ENCODE assay signal across 27 mouse cellular contexts in genomic region chr9:66370334-66370733, GRCm38 (mm10). TPM values are rescaled to one million over a fixed set of nuclear protein-coding genes. Genes with fewer than 3 reads are reported as not detected.
DNase-seq lines count a peak whose midpoint lies in the region; ATAC-seq and TF ChIP-seq lines count a peak whose summit lies in the region.
"Had no signal": no experiment of that assay in that cellular context is flagged by ENCODE, and none has a peak within 500 bp of the region (broad histone marks: within the 10 kb centered on the region; RNA-seq: fewer than 3 reads in every experiment).

No protein-coding gene starts in this region.

- no peak overlapping the region for H3K4me3 ChIP-seq in CH12.LX (replicated peaks in 1 of 3; ENCODE audit: low read depth in 2 of 3, low read length in 2 of 3, poor library complexity in 1 of 3)
- H3K4me3 ChIP-seq in small intestine, adult 2 months (ENCODE audit: low read depth, low read length): no peak overlapping the region
- no peak overlapping the region for H3K4me3 ChIP-seq in stomach, embryonic 16.5 days (replicated peaks; ENCODE audit: low read length)
- no peak overlapping the region for H3K4me3 ChIP-seq in kidney, embryonic 15.5 days (replicated peaks)
- H3K4me3 ChIP-seq: embryonic facial prominence, embryonic 13.5 days; embryonic facial prominence, embryonic 15.5 days; erythroblast, embryonic 14.5 days; forebrain, embryonic 10.5 days; forebrain, embryonic 12.5 days had no signal

- TF ChIP-seq RAD21 in CH12.LX (IDR thresholded peaks at IDR 0.05; ENCODE audit: low read depth, low read length): no peak

- ATAC-seq in stomach, embryonic 16.5 days (ENCODE audit: insufficient read depth, low FRiP score): no peak
- no peak for ATAC-seq in kidney, embryonic 15.5 days (replicated peaks; ENCODE audit: low FRiP score)
- ATAC-seq: activated CD4-positive, CD25-positive, alpha-beta regulatory T cell, adult 4 months; forebrain, embryonic 14.5 days; forebrain, embryonic 16.5 days; Patski had no signal

- TF ChIP-seq CTCF in CH12.LX (conservative IDR thresholded peaks at IDR 0.05 in 1 of 2, IDR thresholded peaks at IDR 0.05 in 1 of 2; ENCODE audit: low read depth in 2 of 2, low read length in 2 of 2): no peak
- no peak for TF ChIP-seq CTCF in small intestine, adult 2 months (IDR thresholded peaks at IDR 0.05; ENCODE audit: extremely low read depth, insufficient read length, insufficient replicate concordance, low read depth, low read length)

- peaks cover 14 to 26% of the 10 kb centered on the region in 2 experiments for H3K36me3 ChIP-seq in CH12.LX (replicated peaks in 1 of 2; ENCODE audit: control insufficient read depth in 1 of 2, insufficient read depth in 1 of 2, low read length in 1 of 2)
- H3K36me3 ChIP-seq in small intestine, adult 2 months (ENCODE audit: control insufficient read depth, insufficient read depth, low read length): peaks cover 12% of the 10 kb centered on the region
- H3K36me3 ChIP-seq in stomach, embryonic 16.5 days (ENCODE audit: control insufficient read depth, insufficient read depth, low read length): peaks cover 6% of the 10 kb centered on the region; the same call in 1 of the 2 replicates
- peaks cover 18% of the 10 kb centered on the region for H3K36me3 ChIP-seq in kidney, embryonic 15.5 days

- DNase-seq in CH12.LX (ENCODE audit: extremely low read depth): no peak
- peak; percentile 55 for DNase-seq in R1 (ENCODE audit: low read depth, low spot score)
- DNase-seq in cerebellum, adult 9-10 months: no peak
- DNase-seq in layer of hippocampus, postnatal 36 days: no peak
- DNase-seq in right cerebral cortex, postnatal 25 days: no peak
- DNase-seq: adrenal gland, adult 8-10 months; adrenal gland, postnatal 14 days; adrenal gland, postnatal 36 days; cerebellum, adult 11-12 months; cerebellum, adult 2 months; cerebellum, adult 9-11 months; cerebellum, postnatal 14 days; cerebellum, postnatal 36 days; embryo, embryonic 11 days had no signal

- H3K9me3 ChIP-seq in CH12.LX (replicated peaks; ENCODE audit: low read length): peaks cover 4% of the 10 kb centered on the region
- no peaks in the 10 kb centered on the region for H3K9me3 ChIP-seq in stomach, embryonic 16.5 days (replicated peaks; ENCODE audit: control insufficient read depth, low read length)
- H3K9me3 ChIP-seq in kidney, embryonic 15.5 days (replicated peaks): no peaks in the 10 kb centered on the region
- H3K9me3 ChIP-seq: embryonic facial prominence, embryonic 13.5 days; embryonic facial prominence, embryonic 15.5 days; forebrain, embryonic 10.5 days; forebrain, embryonic 12.5 days; G1E had no signal

- H3K27ac ChIP-seq in CH12.LX (ENCODE audit: insufficient read depth, low read depth): no peak overlapping the region
- peak overlapping the region; percentile 45; the same call in 1 of the 2 replicates for H3K27ac ChIP-seq in small intestine, adult 2 months (ENCODE audit: insufficient read depth, low read depth, low read length)
- H3K27ac ChIP-seq in stomach, embryonic 16.5 days (ENCODE audit: low read length): peak overlapping the region; percentile 49; the same call in 1 of the 2 replicates
- H3K27ac ChIP-seq in kidney, embryonic 15.5 days: no peak overlapping the region
- H3K27ac ChIP-seq: embryonic facial prominence, embryonic 13.5 days; embryonic facial prominence, embryonic 15.5 days; forebrain, embryonic 10.5 days; forebrain, embryonic 12.5 days had no signal

- 63% methylated on average over 3 of the region's 3 CpGs for WGBS in small intestine, adult 2 months
- 58% methylated on average over 3 of the region's 3 CpGs for WGBS in stomach, embryonic 16.5 days
- 94% methylated on average over 3 of the region's 3 CpGs for WGBS in kidney, embryonic 15.5 days

- H3K9ac ChIP-seq in CH12.LX (ENCODE audit: insufficient read depth, low read depth): no peak overlapping the region
- H3K9ac ChIP-seq in stomach, embryonic 16.5 days (ENCODE audit: low read length): no peak overlapping the region
- H3K9ac ChIP-seq in kidney, embryonic 15.5 days: no peak overlapping the region
- H3K9ac ChIP-seq: embryonic facial prominence, embryonic 13.5 days; embryonic facial prominence, embryonic 15.5 days; forebrain, embryonic 12.5 days had no signal

- peaks cover 7 to 58% of the 10 kb centered on the region in 2 experiments for H3K4me1 ChIP-seq in CH12.LX (ENCODE audit: control insufficient read depth in 1 of 2, insufficient read depth in 2 of 2)
- H3K4me1 ChIP-seq in small intestine, adult 2 months (ENCODE audit: control insufficient read depth, insufficient read depth, insufficient read length, low read length): peaks cover 9% of the 10 kb centered on the region; the same call in 1 of the 2 replicates
- no peaks in the 10 kb centered on the region; the same call in 1 of the 2 replicates for H3K4me1 ChIP-seq in stomach, embryonic 16.5 days (ENCODE audit: control insufficient read depth, insufficient read depth, low read length)
- H3K4me1 ChIP-seq in kidney, embryonic 15.5 days: 0 out of 2 replicates have a peak, but pooled peaks cover 3% of the 10 kb centered on the region
- H3K4me1 ChIP-seq: embryonic facial prominence, embryonic 15.5 days had no signal

- dilution Hi-C loops in CH12.LX (cut with MboI; ENCODE audit: extremely low pct_ligation_motif_present, extremely low pct_unique_long_range_greater_than_20kb, low sequenced_read_pairs): no loop called here

- in situ Hi-C loops in CH12.LX (cut with MboI; ENCODE audit: low pct_ligation_motif_present, low pct_unique_long_range_greater_than_20kb, low sequenced_read_pairs): no loop called here

- 0 out of 2 replicates have a peak overlapping the region, but pooled peaks have one; percentile 36 for H3K4me2 ChIP-seq in CH12.LX (ENCODE audit: insufficient read depth, low read depth, poor library complexity, severe bottlenecking)
- H3K4me2 ChIP-seq in stomach, embryonic 16.5 days (ENCODE audit: low read depth, low read length): no peak overlapping the region
- H3K4me2 ChIP-seq in kidney, embryonic 15.5 days: no peak overlapping the region
- H3K4me2 ChIP-seq: embryonic facial prominence, embryonic 13.5 days; embryonic facial prominence, embryonic 15.5 days; forebrain, embryonic 12.5 days had no signal

- no peak for TF ChIP-seq EP300 in CH12.LX (IDR thresholded peaks at IDR 0.05; ENCODE audit: low read length)

- H3K79me2 ChIP-seq in CH12.LX (replicated peaks; ENCODE audit: control insufficient read depth, extremely low read depth, insufficient read depth, poor library complexity, severe bottlenecking): peaks cover 54% of the 10 kb centered on the region

- no peak for TF ChIP-seq POLR2A in CH12.LX (IDR thresholded peaks at IDR 0.05; ENCODE audit: low read depth, low read length)
- no peak for TF ChIP-seq POLR2A in small intestine, adult 2 months (IDR thresholded peaks at IDR 0.05; ENCODE audit: low read depth, low read length)

- no peaks in the 10 kb centered on the region for H3K27me3 ChIP-seq in CH12.LX (replicated peaks)
- H3K27me3 ChIP-seq in small intestine, adult 2 months (ENCODE audit: control insufficient read depth, insufficient read depth, low read length): no peaks in the 10 kb centered on the region
- no peaks in the 10 kb centered on the region for H3K27me3 ChIP-seq in stomach, embryonic 16.5 days (ENCODE audit: control insufficient read depth, insufficient read depth, low read length)
- H3K27me3 ChIP-seq in kidney, embryonic 15.5 days: no peaks in the 10 kb centered on the region
- H3K27me3 ChIP-seq: embryonic facial prominence, embryonic 13.5 days; embryonic facial prominence, embryonic 15.5 days; forebrain, embryonic 12.5 days; Patski had no signal

TF ChIP-seq in CH12.LX, 34 proteins besides CTCF, POLR2A, EP300 and RAD21:
- TF ChIP-seq SIN3A (IDR thresholded peaks at IDR 0.05; ENCODE audit: low read length) (no peak), ELF1 (IDR thresholded peaks at IDR 0.05; ENCODE audit: low read depth, low read length) (no peak), ZC3H11A (IDR thresholded peaks at IDR 0.05; ENCODE audit: low read depth, low read length) (no peak), POLR2AphosphoS2 (IDR thresholded peaks at IDR 0.05; ENCODE audit: low read depth, low read length) (no peak), NELFE (IDR thresholded peaks at IDR 0.05; ENCODE audit: low read depth, low read length) (no peak), ZMIZ1 (IDR thresholded peaks at IDR 0.05; ENCODE audit: low read depth, low read length) (no peak), JUND (conservative IDR thresholded peaks at IDR 0.05; ENCODE audit: low read depth, low read length) (no peak), ZNF384 (IDR thresholded peaks at IDR 0.05; ENCODE audit: low read depth, low read length) (no peak), MEF2A (IDR thresholded peaks at IDR 0.05; ENCODE audit: borderline replicate concordance, low read depth, low read length) (no peak), CHD2 (IDR thresholded peaks at IDR 0.05; ENCODE audit: low read length) (no peak), TCF12 (IDR thresholded peaks at IDR 0.05; ENCODE audit: low read depth, low read length) (no peak), ETS1 (conservative IDR thresholded peaks at IDR 0.05; ENCODE audit: low read depth, low read length) (no peak), MAX (IDR thresholded peaks at IDR 0.05; ENCODE audit: low read length) (no peak), CHD1 (IDR thresholded peaks at IDR 0.05; ENCODE audit: low read depth, low read length) (no peak), SMC3 (IDR thresholded peaks at IDR 0.05; ENCODE audit: low read depth, low read length) (no peak), MXI1 (IDR thresholded peaks at IDR 0.05; ENCODE audit: low read depth, low read length) (no peak)

RNA-seq across cellular contexts. Expression of gene Herc1, which starts 20.1 kb away (rescaled TPM):
- total RNA-seq in CH12.LX (2012; rRNA removed): 45.2 and 47.6 TPM in 2 replicates
- total RNA-seq in CH12.LX (2014; rRNA removed): 32.9 and 33.2 TPM in 2 replicates
- polyA plus RNA-seq in CH12.LX (2012; ENCODE audit: insufficient read length, low read depth): 35.4 and 42.1 TPM in 2 replicates
- 4.3 and 9.3 TPM in 2 replicates for polyA plus RNA-seq in small intestine, adult 2 months (2012; rRNA removed)
- 20.0 and 22.1 TPM in 2 replicates for polyA plus RNA-seq in stomach, embryonic 16.5 days (2015; fragmentation: Nextera tagmentation; extraction: Ambion mirVana)
- 20.6 and 21.0 TPM in 2 replicates for polyA plus RNA-seq in kidney, embryonic 15.5 days (2015; fragmentation: Nextera tagmentation; extraction: Ambion mirVana)
- total RNA-seq in layer of hippocampus, postnatal 36 days (2021): 100 to 1,000 TPM; 106 to 113 TPM

Comparison
In these comparisons a context has a peak if more than half of its experiments do, and no peak if none do; other contexts are left out.
1. H3K27ac ChIP-seq: peak in small intestine, adult 2 months (single experiment) and stomach, embryonic 16.5 days (single experiment); none in CH12.LX (single experiment) and kidney, embryonic 15.5 days (single experiment).